Mouse (Mus musculus) frontal cortex, adult 2 months (tissue): Measurements from ENCODE around the gene Pitx2. TPM values are rescaled to one million over a fixed set of nuclear protein-coding genes. Genes with fewer than 3 reads are reported as not detected.

Experiments
- DNase-seq, 2 experiments: peaks; one replicate each; pipeline ENCODE4 v3.0.0; 2022; ENCODE audit warnings: low spot score in 1 of 2; ENCODE audit errors: extremely low spot score in 1 of 2
- polyA plus RNA-seq: library from polyadenylated mRNA; depleted of rRNA; stranded (reverse); fragments of >200 nt; gene quantifications from 2 replicates; pipeline ENCODE4 v1.2.3, GENCODE M21; 2012; rRNA removed

Pitx2 gene
- polyA plus RNA-seq, 1 experiment, result not detected

GRCm38 (mm10) chr3:129254246-129254645 is 54.6 kb downstream of the Pitx2 start:
- DNase-seq, result peak in 1 of 2 experiments; percentile 10

- DNase-seq, result no peak
Observed at GRCm38 (mm10) chr3:129256283-129256682, 56.6 kb downstream of the Pitx2 start.

GRCm38 (mm10) chr3:129256766-129257165 is 57.1 kb downstream of the Pitx2 start:
- peak in 1 of 2 experiments; percentile 11 for DNase-seq

- DNase-seq, result no peak
Observed at GRCm38 (mm10) chr3:129258497-129258896, 58.8 kb downstream of the Pitx2 start.

Other genes with a start within 250 kb of the Pitx2 start
- 2.6 and 2.7 TPM in 2 replicates for gene Enpep, start 132.8 kb downstream of the Pitx2 start, polyA plus RNA-seq